Mouse (Mus musculus) heart, adult 11 months (tissue): ENCODE results near the gene Adam19.

Experiments used
- DNase-seq: peaks from one replicate; pipeline ENCODE4 v3.0.0; 2022

The Adam19 gene

DNA sequence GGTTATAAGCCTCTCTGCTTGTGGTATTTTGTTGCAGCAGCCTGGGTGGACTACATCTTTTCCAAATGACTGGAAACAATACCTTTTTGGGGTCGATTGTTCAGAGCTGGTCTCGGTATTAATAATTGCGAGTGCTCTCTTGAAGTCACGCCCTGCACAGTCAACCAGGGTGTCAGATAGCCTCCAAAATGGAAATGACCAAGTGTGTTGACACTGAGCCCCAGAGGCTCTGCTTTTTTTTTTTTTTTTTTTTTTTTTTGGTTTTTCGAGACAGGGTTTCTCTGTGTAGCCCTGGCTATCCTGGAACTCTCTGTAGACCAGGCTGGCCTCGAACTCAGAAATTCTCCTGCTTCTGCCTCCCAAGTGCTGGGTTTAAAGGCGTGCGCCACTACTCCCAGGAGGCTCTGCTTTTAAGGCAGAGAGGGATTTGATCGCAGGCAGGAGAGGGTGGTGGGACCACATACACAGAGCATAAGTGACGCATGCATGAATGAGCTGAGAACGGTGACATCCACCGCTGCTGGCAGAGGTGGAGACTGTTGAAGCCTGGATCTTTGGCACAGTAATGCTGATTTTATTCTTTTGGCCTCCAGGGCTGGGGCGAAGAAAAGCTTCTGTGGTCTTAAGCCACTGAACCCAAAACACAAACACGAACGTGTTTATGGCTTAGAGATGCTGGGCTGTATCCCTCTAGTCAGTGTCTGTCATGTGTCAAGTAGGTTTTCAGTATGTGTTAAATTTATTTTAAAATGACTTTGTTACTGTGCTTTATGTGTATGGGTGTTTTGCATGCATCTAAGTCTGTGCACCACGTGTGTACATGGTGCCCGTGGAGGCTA lies 18.3 kb downstream of the Adam19 start:
- DNase-seq, result peak; percentile 89

DNA sequence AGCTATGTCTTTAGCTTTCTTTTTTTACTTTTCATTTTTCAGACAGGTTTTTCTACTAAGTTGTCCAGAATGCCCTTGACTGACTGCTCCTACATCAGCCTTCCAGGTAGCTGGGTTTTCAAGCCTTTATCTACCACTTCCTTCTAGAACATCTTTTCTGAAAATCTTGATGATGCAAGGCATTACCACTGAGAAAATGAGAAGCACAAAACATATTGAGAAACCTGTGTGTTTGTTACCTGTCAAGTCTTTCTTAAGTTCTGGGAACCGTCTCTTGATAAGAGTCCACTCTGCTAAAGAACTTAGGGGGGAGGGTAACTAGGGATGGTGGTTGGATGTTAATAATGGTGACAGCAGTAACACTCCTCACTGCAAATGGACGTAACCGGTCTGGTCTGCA lies 19.7 kb downstream of the Adam19 start:
- DNase-seq, result no peak

DNA sequence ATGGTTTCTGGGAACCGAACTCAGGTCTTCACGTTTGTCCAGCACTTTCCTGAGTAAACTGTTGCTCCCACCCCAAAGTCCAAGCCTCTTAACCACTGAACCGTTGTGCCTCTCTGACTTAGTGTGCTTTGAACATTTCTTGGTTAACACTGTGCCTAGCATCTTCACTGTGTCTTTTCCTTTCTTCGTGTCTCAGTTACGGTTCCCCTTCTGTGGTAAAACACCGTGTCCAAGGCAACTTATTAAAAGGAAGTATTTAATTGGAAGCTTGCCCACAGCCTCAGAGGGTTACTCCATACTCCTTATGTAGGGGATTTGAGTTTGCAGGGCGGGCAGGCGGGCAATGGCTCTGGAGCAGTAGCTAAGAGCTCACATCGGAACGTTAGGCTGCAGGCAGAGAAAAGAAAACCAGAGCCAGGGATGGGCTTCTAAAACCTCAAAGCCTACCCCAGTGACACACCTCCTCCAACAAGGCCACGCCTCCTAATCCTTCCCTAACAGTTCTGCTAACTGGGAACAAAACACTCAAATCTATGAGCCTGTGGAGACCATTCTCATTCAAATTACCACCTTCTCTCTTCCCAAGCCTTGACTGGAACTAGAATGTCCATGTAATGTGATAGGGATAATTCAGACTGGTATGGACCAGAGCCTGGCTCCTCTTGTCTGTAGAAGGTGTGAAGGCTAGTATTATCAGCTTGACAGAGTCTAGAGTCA lies 20.8 kb downstream of the Adam19 start:
- DNase-seq, result peak; percentile 93

DNA sequence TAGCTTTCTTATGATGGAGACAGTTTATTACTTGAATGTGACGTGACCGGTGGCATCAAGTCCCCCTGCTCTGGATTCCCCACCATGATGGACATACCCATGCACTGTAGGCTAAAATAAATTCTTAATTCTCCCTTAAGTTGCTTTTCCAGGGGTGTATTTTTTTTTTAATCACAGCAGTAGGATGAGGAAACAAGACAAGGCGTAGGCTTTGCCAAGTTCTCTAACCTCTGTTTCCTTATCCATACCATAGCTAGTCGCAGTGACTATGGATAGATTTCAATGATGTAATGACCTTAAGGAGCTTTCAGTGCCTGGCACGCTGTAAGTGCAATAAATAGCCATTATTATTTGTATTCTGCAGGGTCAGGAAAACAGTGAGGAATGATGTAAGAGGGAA lies 21.5 kb downstream of the Adam19 start:
- peak; percentile 87 for DNase-seq

DNA sequence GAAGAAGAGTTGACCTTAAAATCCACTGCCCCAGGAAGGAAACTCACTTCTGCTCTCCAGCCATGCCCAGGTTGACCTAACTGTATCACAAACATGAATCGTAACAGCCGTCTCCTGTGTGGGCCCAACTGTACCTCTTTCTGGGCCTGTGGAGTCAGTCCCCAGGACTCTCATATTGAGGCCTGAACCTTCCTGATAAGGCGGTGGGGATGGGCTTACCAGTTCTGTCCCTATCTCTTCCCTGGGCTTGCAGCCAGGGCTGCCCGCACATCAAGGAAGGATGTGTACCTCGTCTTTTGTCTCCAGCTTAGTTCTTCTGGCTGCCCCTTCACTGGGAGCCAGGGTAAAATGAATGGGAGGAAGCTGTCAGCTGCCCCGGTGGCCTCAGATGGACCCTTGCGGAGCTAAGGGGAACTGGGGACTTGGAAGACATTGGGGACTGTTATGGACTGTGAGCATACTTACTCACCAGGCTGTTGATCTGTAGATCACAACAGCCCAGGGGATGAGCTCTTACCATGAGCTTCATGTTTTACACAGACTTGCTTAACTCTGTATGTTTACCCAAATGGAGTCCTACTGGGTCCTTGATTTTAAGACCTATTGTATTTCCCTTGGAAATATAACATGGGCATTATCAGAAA lies 22.1 kb downstream of the Adam19 start:
- peak; percentile 93 for DNase-seq

DNA sequence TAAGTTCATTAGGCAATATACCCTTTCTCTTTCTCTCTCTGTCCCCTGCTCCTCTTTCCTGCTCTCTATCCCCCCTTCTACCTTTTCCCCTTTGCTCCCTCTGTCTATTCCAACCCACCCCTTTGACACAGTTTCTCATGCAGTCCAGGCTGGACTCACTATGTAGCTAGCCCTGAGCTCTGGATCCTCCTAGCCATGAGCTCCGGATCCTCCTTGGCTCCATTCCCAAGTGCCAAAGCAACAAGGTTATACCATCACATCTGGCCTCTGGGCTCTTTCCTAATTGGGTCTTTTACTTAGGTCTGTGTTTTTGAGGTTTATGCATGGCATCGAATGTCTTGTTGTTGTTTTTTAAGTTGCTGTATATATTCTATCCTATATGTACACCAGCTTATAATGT lies 25.3 kb downstream of the Adam19 start:
- no peak for DNase-seq

DNA sequence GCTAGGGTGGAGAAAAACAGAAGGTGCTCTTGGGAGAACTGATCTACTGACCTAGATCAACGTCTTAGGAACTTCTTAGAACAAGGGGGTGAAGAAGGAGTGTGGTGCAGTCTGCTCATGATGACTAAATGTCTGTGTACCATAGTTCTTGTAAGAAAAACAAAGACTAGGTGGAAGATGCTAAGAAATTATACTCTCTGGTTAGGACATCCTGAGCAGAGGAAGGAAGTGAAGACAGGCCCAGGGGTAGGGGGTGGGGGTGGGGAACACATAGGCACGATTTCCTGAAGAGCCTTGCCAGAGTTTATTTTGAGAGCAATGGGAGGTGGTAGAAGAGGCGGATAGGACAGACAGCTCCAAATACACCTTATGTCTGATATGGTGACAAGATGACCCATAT lies 27.6 kb downstream of the Adam19 start:
- no peak for DNase-seq

DNA sequence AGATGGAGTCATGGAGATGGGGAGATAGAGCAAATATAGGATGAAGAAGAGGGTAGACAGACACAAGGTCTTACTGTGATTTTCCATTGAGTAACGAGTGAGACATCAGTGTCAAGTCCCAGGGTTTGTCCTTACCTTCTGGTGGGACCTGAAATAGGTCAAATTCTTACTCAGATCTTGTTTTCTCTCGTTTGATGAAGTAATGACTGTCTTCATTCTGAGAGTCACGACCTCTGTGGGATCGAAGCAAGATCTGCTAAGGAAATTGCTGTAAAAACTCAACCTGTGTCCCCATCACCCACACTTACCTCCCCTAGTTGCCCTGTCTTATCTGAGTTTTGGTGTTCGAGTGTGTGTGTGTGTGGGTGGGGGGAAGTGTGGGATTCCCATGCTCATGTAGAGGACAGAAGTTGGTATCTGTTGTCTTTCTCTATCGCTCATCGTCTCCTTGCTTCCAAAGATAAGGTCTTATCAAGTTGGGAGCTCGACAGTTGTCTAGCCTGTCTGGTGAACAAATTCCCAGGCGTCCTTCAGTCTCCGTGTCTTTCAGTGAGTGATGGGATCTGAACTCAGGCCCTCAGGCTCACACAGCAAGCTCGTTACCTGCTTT lies 28.1 kb downstream of the Adam19 start:
- DNase-seq, result no peak

DNA sequence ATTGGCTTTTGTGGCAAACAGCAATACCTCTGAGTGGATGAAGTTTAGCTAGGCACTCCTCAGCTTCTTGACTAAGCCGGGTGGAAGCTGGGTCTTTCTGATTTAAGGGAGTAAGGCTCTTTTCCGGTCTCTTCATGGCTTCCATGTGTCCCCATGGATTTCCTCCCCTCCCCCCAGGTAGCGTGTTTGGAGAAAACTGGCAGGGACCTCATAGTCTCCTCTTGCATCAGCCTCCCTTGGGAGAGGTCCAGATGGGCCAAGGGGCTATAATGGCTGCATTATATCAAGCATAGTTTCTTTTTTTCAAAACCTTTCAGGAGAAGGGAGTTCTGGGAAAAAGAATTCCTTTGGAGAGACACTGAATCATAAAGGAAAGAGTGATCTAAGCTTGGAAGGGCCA lies 28.8 kb downstream of the Adam19 start:
- DNase-seq, result peak; percentile 95

DNA sequence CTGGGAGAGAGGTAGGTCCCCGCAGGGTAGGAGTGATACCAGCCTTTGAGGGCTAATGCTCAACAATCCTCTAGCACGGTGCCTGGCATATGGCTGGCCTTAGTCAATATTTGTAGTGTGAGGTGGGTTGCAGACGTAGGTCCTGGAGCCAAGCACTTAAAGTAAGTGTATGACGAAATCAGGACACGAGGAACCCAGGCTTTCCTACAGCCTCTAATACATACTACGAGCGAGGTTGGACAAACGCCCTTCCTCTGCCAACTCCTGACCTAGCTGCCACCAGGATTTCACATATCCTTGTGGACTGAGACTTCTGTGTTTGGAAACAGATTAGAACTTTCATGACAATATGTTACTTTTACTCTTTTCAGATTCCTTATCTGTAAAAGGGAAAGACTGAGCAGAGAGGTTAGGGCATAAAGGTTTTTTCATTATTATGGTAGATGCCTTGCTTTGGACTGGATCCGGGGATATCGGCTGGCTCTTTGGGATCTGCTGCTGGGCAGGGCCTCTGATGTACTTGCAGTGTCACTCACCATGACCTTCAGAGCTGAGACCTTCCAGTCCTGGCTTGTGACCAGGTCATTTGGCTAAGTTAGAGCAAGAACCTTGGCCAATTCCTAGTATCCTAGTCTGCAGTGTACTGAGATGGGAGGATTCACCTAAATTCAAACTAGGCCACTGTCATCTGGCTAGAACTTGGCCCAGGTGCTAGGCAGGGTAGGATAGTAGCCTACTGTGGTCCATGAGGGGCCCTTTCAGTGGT lies 29.8 kb downstream of the Adam19 start:
- peak; percentile 93 for DNase-seq

DNA sequence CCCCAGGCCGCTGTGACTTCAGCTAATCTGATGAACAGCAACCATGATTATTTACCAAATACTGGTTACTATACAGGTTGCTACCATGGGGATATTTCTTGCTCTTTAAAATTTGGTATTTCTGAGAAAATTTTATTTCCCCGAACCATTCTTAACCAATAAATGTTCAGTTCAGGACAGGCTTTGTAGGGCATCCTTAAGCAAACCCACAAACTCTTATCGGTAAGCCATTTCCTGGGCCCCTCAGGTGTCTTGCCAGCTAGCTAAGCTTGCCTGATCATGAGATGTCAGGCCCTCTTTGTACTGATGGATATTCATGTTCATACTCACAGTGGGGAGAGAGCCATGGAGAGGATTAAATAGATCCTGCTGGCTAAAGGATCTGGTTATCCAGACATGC lies 30.7 kb downstream of the Adam19 start:
- DNase-seq, result no peak

DNA sequence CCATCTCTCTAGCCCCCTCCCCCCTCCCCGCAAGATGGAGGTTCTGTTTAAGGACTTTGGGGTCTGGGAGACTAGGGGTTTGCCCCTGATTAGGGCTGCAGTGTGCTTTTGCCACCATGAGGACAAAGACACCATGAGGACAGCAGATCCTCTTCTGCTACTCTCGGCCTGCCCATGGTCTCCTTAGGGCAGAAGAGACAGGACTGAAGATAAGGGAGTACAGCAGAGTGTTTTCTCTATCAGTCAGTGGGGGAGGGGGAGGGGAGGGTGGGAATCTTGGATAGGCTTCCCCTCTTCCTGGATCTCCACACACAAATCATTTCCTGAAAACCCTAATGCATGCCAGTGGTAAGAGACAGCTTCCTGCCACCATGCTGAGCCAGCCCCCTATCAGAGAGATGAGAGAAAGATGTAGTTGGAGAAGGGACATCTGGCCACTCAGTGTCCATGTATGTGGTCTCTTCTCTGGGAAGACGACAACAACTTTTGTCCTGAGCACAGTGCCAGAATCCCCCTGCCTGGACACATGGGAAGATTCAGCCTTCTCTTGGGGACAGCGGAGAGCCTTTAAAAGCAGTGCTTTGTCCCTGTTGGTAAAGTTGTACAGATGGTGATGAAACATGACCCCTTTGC lies 33.4 kb downstream of the Adam19 start:
- peak; percentile 91 for DNase-seq

DNA sequence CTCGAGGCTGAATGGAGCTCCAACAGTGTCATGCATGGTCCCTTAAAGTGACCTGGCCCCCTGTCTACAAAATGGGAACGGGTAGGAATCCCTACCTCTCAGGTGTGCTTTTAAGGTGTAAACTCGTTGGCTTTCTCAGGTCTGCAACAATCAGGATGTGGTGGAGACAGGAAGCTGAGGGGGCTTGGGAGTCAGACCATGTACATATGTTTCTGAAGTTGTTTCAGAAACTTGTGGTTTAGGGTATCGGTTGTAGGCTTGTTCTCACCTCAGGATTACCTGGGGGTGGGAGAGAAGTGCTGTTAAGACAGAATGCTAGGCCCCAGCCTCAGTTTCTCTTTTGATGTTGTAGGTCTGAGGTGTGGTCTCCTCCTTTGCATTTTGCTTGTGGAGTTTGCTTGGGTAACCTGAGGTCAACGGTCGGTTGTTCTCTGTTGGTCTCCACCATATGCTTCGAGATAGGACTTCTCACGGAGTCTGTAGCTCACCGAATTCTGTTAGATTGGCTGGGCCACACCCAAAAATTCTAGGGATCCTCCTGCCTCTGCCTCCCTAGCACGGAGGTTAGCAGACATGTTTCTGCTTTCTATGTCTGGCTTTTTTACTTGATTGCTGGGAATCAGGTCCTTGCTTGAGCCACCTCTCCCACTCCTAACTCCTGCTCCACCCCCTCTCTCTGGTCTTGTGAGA lies 34.4 kb downstream of the Adam19 start:
- DNase-seq, result no peak

DNA sequence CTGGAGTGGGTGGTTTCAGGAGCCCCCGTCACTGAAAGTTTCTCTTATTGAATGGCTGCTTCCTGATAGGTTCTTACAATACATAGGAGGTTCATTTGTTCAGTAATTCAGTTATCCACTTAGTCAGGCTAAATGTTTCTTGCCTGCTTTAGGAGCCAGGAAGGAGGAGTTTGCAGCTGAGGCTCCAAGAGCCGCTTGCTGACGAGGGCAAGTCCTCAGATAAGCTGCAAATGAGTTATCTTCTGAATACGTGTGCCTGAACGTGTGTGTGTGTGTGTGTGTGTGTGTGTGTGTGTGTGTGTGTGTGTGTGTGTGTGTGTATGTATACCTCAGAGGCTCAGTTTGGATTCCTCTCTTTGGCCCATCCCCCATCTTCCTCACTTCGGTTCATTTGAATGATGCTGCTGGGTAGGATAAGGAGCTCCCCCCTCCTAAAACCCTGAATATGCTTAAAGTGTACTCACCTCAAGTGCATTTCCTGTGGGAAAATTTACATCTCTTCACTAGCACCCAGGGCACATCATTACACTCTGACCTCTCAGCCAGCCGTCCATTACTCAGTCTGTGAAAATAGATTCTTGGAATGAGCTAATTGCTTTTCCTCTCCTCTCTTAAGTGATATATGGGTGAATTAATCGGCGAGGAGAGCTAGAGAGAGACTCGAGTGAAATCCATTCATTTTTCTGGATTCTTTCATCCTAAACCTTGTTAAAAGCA lies 35.3 kb downstream of the Adam19 start:
- no peak for DNase-seq

DNA sequence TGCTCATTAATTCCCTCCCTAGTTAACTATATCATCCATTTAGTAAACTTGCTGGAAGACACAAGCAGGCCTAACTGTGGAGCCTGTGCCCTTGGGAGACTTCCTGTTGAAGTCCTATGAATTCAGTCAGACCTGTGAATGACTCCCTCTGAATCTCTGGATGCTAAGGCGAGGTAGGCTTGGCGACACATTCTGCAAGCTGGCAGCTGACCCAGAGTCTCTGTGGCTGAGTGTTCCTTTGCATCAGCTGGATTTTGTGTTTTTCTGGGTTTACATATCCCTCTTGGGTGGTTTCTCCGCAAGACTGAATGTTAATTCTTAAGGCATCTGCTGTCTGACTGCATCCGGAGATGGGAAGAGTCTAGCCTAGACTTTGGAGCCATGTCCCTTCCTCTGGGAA lies 36.3 kb downstream of the Adam19 start:
- DNase-seq, result peak; percentile 88

DNA sequence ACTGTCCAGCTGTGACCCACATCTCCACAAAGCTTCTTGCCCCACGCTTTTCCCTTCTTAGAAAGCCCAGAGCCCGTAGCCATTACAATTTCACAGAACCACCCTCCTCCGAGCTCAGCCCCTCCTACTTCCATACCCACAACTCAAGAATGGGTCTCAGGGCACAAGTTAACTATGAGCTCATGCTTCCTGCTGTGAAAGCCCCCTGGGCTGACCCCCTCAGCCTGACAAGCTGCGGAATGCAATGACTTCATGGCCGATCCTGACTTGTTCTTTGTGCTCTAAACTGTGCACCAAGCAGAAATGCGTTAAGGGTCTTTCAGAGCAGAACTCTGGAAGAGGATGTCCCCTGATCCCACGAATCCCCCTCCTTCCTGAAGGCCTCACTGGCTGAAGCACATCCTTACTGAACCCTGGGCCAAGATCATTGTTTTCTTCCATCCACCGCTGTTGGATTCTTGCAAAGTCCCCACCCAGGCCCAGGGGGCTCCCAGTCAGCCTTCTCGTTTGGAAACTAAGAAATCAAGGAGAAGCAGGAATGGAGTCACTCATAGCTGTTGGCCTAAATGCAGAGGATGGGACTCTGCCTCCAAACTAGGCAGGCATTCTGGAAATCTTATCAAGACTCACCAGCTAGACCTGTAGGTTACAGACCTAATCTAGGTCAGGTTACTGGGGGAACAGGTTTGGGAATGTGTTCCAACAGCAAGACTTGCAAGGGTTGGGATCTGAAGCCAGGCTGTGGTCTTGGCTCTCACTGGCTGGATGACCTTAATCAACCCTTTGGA lies 39.9 kb downstream of the Adam19 start:
- DNase-seq, result peak; percentile 95

DNA sequence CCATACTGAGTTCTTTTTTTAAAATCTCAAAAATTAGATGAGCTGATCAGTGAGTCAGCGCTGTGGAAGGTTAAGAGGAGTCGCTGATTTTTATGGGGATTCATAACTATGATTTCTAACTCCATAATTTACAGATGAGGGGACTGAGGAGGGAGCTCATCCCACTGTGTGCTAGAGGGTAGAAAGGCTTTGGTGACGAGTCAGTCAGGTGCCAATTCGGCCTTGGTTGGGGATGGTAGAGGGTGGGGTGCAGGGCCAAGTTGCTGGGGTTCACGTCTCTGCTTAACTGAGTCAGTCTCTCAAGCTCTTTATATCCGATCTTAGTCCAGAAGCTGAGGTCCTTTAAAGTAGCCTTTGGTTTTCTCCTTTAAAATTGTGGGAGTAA lies 40.5 kb downstream of the Adam19 start:
- DNase-seq, result peak; percentile 90

DNA sequence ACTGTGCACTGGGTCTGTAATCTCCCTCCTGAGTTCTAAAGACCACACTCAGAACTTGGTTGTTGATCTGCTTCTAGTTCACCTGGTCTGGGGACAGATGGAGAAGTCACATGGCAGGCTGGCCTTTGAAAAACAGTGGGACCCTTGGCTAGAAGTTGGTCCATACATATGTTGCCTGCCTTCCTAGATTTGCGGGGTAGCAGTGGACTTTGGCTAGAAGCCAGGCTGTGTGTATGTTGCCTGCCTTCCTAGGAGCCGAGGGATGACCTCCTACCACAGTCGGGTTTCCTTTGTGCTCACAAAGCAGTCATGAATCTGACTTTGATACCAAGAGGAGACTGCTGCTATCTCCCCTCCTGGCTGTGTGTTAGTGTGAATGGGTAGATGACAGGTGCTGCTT lies 41.3 kb downstream of the Adam19 start:
- DNase-seq, result peak; percentile 88

DNA sequence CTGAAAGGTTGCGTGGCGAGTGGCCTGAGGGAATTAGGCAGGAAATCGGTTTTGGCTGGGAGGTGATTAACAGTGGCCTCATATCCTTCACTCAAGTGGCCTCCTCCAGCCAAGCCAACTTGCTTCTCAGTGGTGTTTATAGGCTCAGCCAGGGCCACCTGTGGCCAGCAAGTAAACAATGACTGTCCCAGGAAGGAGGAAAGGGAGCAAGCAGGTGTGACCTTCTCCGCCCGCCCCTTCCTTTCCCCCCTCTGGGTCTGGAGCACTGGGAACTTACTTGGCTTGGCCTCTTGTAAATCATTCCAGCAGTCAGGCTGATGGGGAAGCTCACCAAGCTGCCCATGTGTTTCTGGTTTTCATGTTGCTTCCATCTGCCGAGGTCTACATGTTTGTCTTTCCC lies 46.3 kb downstream of the Adam19 start:
- peak; percentile 98 for DNase-seq

DNA sequence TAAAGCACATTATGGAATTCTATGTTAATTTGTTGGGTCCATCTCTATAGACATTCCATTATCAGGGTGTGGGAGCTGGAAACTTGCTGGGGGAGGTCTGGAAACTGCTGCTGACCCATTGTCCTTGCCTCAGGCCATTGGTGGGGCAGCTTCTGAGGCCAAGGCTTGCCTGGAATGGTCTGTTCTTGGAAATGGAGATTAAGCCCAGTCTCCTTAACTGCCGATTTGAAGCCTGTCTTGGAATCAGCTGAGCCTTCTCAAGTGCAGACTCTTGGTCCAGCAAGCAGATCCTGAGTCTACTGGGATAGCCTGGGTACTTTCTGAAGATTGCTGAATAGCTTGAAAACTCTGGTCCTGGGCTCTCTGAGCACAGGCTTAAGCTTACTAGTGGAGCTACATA lies 51.3 kb downstream of the Adam19 start:
- peak; percentile 93 for DNase-seq
